Mouse (Mus musculus) adrenal gland, adult 18-20 months (tissue): ENCODE measurements around the gene Cadm1. TPM values are rescaled to one million over a fixed set of nuclear protein-coding genes. Genes with fewer than 3 reads are reported as not detected.
A peak's percentile ranks its signal among the peaks of the same experiment; 100 is the strongest.

Experiments
- DNase-seq, 2 experiments: peaks; one replicate each; pipeline ENCODE4 v3.0.0; 2021 to 2022; ENCODE audit warnings: low spot score in 2 of 2
- long read RNA-seq, 2 experiments: library from polyadenylated mRNA; stranded (forward); transcript quantifications; one replicate each; pipeline ENCODE4 v2.0.0; 2021
- total RNA-seq, 2 experiments: library from RNA; stranded (reverse); gene quantifications; 1 replicate in 1 of 2; 2 replicates in 1 of 2; pipeline ENCODE4 v1.2.3; 2021

Gene Cadm1
- total RNA-seq = 10 to 100 TPM; 37.1 to 45.5 TPM
- long read RNA-seq, experiment 1, partial matches to known transcripts = 47 of 49 reads
- long read RNA-seq, experiment 1, other reads (novel, unspliced or antisense) = 2 of 49 reads
- long read RNA-seq, experiment 2, partial matches to known transcripts = 44 of 50 reads
- long read RNA-seq, experiment 2, other reads (novel, unspliced or antisense) = 6 of 50 reads

GRCm38 (mm10) chr9:47529602-47530450 is at the start of gene Cadm1:
Gene Cadm1, plus strand, starts transcription at chr9:47530173.
- peak; percentile 87 to 95 for DNase-seq

GRCm38 (mm10) chr9:47484506-47484905 is 45.5 kb upstream of the Cadm1 start:
- no peak for DNase-seq

- DNase-seq = no peak
These were observed 44.8 kb upstream of the Cadm1 start for GRCm38 (mm10) chr9:47485186-47485585.

GRCm38 (mm10) chr9:47499761-47500160 is 30.2 kb upstream of the Cadm1 start:
- DNase-seq = no peak

GRCm38 (mm10) chr9:47505956-47506355 is 24.0 kb upstream of the Cadm1 start:
- no peak for DNase-seq

- DNase-seq = peak in 1 of 2 experiments; percentile 10
These were observed 23.1 kb upstream of the Cadm1 start for GRCm38 (mm10) chr9:47506876-47507275.

- DNase-seq = no peak
These were observed 21.9 kb upstream of the Cadm1 start for GRCm38 (mm10) chr9:47508109-47508508.

- DNase-seq = no peak
These were observed 17.5 kb upstream of the Cadm1 start for GRCm38 (mm10) chr9:47512521-47512920.

GRCm38 (mm10) chr9:47514318-47514717 is 15.7 kb upstream of the Cadm1 start:
- no peak for DNase-seq

- no peak for DNase-seq
These were observed 13.7 kb upstream of the Cadm1 start for GRCm38 (mm10) chr9:47516238-47516637.

GRCm38 (mm10) chr9:47527290-47527689 is 2.7 kb upstream of the Cadm1 start:
- DNase-seq = no peak

GRCm38 (mm10) chr9:47527741-47528140 is 2.2 kb upstream of the Cadm1 start:
- no peak for DNase-seq

- no peak for DNase-seq
These were observed 791 bp upstream of the Cadm1 start for GRCm38 (mm10) chr9:47529182-47529581.

GRCm38 (mm10) chr9:47530544-47530921 is 560 bp downstream of the Cadm1 start:
- no peak for DNase-seq

- peak; percentile 63 to 65 for DNase-seq
These were observed 1.2 kb downstream of the Cadm1 start for GRCm38 (mm10) chr9:47530922-47531850.

- peak in 1 of 2 experiments; percentile 8 for DNase-seq
These were observed 2.4 kb downstream of the Cadm1 start for GRCm38 (mm10) chr9:47532215-47532865.

GRCm38 (mm10) chr9:47533461-47533860 is 3.5 kb downstream of the Cadm1 start:
- DNase-seq = no peak

GRCm38 (mm10) chr9:47534573-47535475 is 4.9 kb downstream of the Cadm1 start:
- no peak for DNase-seq

- DNase-seq = no peak
These were observed 15.3 kb downstream of the Cadm1 start for GRCm38 (mm10) chr9:47545245-47545644.

- no peak for DNase-seq
These were observed 15.7 kb downstream of the Cadm1 start for GRCm38 (mm10) chr9:47545667-47546066.
